Mouse (Mus musculus): ENCODE data around the gene Zfyve26.
"Not testable (repeated sequence)": the region's sequence is repeated elsewhere in the genome, so short reads cannot be mapped to it uniquely, and the experiment has no call there.

DNA sequence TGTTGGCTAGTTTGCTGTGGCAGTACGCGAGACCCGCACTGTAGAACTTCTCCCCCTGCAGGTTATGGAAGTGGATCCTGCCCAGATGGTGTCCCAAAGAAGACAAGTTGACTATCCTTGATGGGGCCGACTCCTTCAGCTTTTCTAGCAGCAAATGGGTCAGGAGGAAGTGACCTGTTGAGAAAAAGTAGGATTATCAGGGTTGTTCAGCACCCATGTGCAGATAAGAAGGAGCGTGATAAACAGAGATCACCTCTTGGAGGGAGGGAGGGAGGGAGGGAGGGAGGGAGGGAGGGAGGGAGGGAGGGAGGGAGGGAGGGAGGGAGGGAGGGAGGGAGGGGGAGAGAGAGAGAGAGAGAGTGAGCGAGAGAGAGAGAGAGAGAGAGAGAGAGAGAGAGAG, 110.9 kb downstream of the Zfyve26 start:
- not testable (repeated sequence) for TF ChIP-seq GATA1, TAL1 (IDR thresholded peaks at IDR 0.05; ENCODE audit: low read length)

All from erythroblast, embryonic 14.5 days (primary cell).